Mouse (Mus musculus) thymus, adult 2 months (tissue): ENCODE measurements around the gene Gpsm2.

ENCODE experiments used
- CTCF ChIP-seq: fragments of 200-500 bp; IDR thresholded peaks from 2 replicates; pipeline ENCODE4 v1.5.1; 2012; ENCODE audit warnings: mild to moderate bottlenecking, control low read depth, low read length, moderate library complexity, borderline replicate concordance; ENCODE audit not compliant: control insufficient read depth, poor library complexity, insufficient read depth; ENCODE audit errors: extremely low read depth
- POLR2A ChIP-seq: fragments of 200-500 bp; IDR thresholded peaks from 2 replicates; pipeline ENCODE4 v1.6.1; 2012; ENCODE audit warnings: mild to moderate bottlenecking, low read length, control low read depth, moderate library complexity; ENCODE audit not compliant: control insufficient read depth, poor library complexity, insufficient read depth; ENCODE audit errors: extremely low read depth

GRCm38 (mm10) chr3:108751691-108752090, 29.6 kb upstream of the Gpsm2 start:
- TF ChIP-seq CTCF (no peak), POLR2A (no peak)
